ENCODE assay signal across 9 mouse cellular contexts in the genomic region with DNA sequence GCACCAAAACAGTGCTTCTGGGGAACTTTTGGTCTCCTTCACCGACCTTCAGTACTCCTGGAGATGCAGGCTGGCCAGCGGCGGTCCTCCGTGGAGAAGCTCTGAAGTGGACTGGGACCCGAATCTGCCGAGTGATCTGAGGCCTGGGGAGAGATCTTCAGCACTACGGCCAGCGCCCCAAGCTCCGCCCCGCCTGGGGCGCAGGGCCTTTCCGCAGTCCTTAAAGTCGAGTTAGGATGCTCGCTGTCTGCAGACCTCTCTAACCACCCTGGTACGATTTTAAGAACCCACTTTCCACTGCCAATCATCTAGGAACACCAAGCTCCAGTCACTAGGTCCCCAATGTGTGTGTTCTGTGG. TPM values are rescaled to one million over a fixed set of nuclear protein-coding genes. Genes with fewer than 3 reads are reported as not detected.
DNase-seq lines count a peak whose midpoint lies in the region; ATAC-seq and TF ChIP-seq lines count a peak whose summit lies in the region.
"Had no signal": no experiment of that assay in that cellular context is flagged by ENCODE, and none has a peak within 500 bp of the region (broad histone marks: within the 10 kb centered on the region; RNA-seq: fewer than 3 reads in every experiment).

No protein-coding gene starts in this region.

- H3K4me3 ChIP-seq in E14TG2a.4 (replicated peaks; ENCODE audit: low read length), result peak overlapping the region; percentile 70
- H3K4me3 ChIP-seq in embryonic facial prominence, embryonic 13.5 days, result no peak overlapping the region
- H3K4me3 ChIP-seq in intestine, embryonic 16.5 days (ENCODE audit: low read length), result no peak overlapping the region
- peak overlapping the region; percentile 21 for H3K4me3 ChIP-seq in midbrain, embryonic 11.5 days (ENCODE audit: low read depth, low read length)

- under 1% methylated on average over 15 of the region's 15 CpGs for WGBS in embryonic facial prominence, embryonic 13.5 days
- whole genome bisulfite sequencing in intestine, embryonic 16.5 days, result 1% methylated on average over 15 of the region's 15 CpGs
- WGBS in midbrain, embryonic 11.5 days, result 0% methylated on average over 15 of the region's 15 CpGs

- no peaks in the 10 kb centered on the region for H3K36me3 ChIP-seq in E14TG2a.4 (ENCODE audit: insufficient read depth, low read length)
- no peaks in the 10 kb centered on the region for H3K36me3 ChIP-seq in embryonic facial prominence, embryonic 13.5 days
- H3K36me3 ChIP-seq in intestine, embryonic 16.5 days (ENCODE audit: control insufficient read depth, insufficient read depth, low read length), result no peaks in the 10 kb centered on the region
- no peaks in the 10 kb centered on the region for H3K36me3 ChIP-seq in midbrain, embryonic 11.5 days (ENCODE audit: control insufficient read depth, insufficient read depth, low read length)

- 0 out of 2 replicates have a peak, but pooled peaks have one; percentile 52 for ATAC-seq in embryonic facial prominence, embryonic 13.5 days (ENCODE audit: insufficient number of reproducible peaks, insufficient read depth, low FRiP score, low TSS enrichment, low read depth)
- peak; percentile 62; the same call in 1 of the 2 replicates for ATAC-seq in intestine, embryonic 16.5 days
- peak; percentile 59 for ATAC-seq in midbrain, embryonic 11.5 days (ENCODE audit: low FRiP score)
- ATAC-seq in activated CD4-positive, CD25-positive, alpha-beta regulatory T cell, adult 4 months, result no peak

- peak overlapping the region; percentile 44 for H3K4me2 ChIP-seq in embryonic facial prominence, embryonic 13.5 days
- no peak overlapping the region for H3K4me2 ChIP-seq in intestine, embryonic 16.5 days (ENCODE audit: low read depth, low read length)
- peak overlapping the region; percentile 54 for H3K4me2 ChIP-seq in midbrain, embryonic 11.5 days

- TF ChIP-seq CTCF in E14TG2a.4 (conservative IDR thresholded peaks at IDR 0.05; ENCODE audit: low read length), result no peak

- H3K9me3 ChIP-seq in E14TG2a.4 (ENCODE audit: low read length), result 0 out of 2 replicates have a peak, but pooled peaks cover 3% of the 10 kb centered on the region
- H3K9me3 ChIP-seq in embryonic facial prominence, embryonic 13.5 days, result no peaks in the 10 kb centered on the region
- no peaks in the 10 kb centered on the region for H3K9me3 ChIP-seq in intestine, embryonic 16.5 days (ENCODE audit: control insufficient read depth, low read length)
- no peaks in the 10 kb centered on the region for H3K9me3 ChIP-seq in midbrain, embryonic 11.5 days (ENCODE audit: control insufficient read depth, low read length)

- peaks cover 34% of the 10 kb centered on the region for H3K4me1 ChIP-seq in E14TG2a.4 (replicated peaks; ENCODE audit: low read depth, low read length)
- peaks cover 6% of the 10 kb centered on the region; the same call in 1 of the 2 replicates for H3K4me1 ChIP-seq in embryonic facial prominence, embryonic 13.5 days
- no peaks in the 10 kb centered on the region for H3K4me1 ChIP-seq in intestine, embryonic 16.5 days (ENCODE audit: control insufficient read depth, insufficient read depth, low read length)
- H3K4me1 ChIP-seq in midbrain, embryonic 11.5 days (ENCODE audit: control insufficient read depth, insufficient read depth, low read length), result peaks cover 19% of the 10 kb centered on the region

- peak; percentile 28 to 34 for DNase-seq in cerebellum, postnatal 25 days
- no peak for DNase-seq in cerebellum, adult 8-10 months
- peak; percentile 97 for DNase-seq in midbrain, embryonic 11.5 days (ENCODE audit: low spot score, missing footprints)
- no peak for DNase-seq in layer of hippocampus, postnatal 36 days

- peaks cover 37% of the 10 kb centered on the region for H3K27me3 ChIP-seq in E14TG2a.4 (ENCODE audit: insufficient read depth, low read length)
- peaks cover 76% of the 10 kb centered on the region for H3K27me3 ChIP-seq in embryonic facial prominence, embryonic 13.5 days
- peaks cover 50% of the 10 kb centered on the region for H3K27me3 ChIP-seq in intestine, embryonic 16.5 days (replicated peaks; ENCODE audit: control insufficient read depth, insufficient read depth, low read length)
- peaks cover 40% of the 10 kb centered on the region for H3K27me3 ChIP-seq in midbrain, embryonic 11.5 days (ENCODE audit: control insufficient read depth, insufficient read depth, low read length)

- H3K9ac ChIP-seq in embryonic facial prominence, embryonic 13.5 days, result no peak overlapping the region
- no peak overlapping the region for H3K9ac ChIP-seq in intestine, embryonic 16.5 days (ENCODE audit: low read depth, low read length)
- no peak overlapping the region for H3K9ac ChIP-seq in midbrain, embryonic 11.5 days (ENCODE audit: low read length)

- H3K27ac ChIP-seq in embryonic facial prominence, embryonic 13.5 days, result no peak overlapping the region
- no peak overlapping the region for H3K27ac ChIP-seq in intestine, embryonic 16.5 days (ENCODE audit: low read length)
- H3K27ac ChIP-seq in midbrain, embryonic 11.5 days (ENCODE audit: low read depth, low read length), result no peak overlapping the region

RNA-seq across cellular contexts. Expression of gene Nxph1, which starts 9.3 kb away (rescaled TPM):
- 2.9 and 3.2 TPM in 2 replicates for polyA plus RNA-seq in embryonic facial prominence, embryonic 13.5 days (2015; fragmentation: Nextera tagmentation; extraction: Ambion mirVana)
- 0.11 and 0.34 TPM in 2 replicates for polyA plus RNA-seq in intestine, embryonic 16.5 days (2015; fragmentation: Nextera tagmentation; extraction: Ambion mirVana)
- 4.8 and 5.2 TPM in 2 replicates for polyA plus RNA-seq in midbrain, embryonic 11.5 days (2014; fragmentation: Nextera tagmentation; extraction: Ambion mirVana)
- total RNA-seq in layer of hippocampus, postnatal 36 days (2021), result 10 to 100 TPM; 35.8 to 38.6 TPM
- not detected for polyA plus RNA-seq in activated CD4-positive, CD25-positive, alpha-beta regulatory T cell, adult 4 months (2017; shearing (Covaris generic))
- polyA plus RNA-seq: C2C12 had no signal

Comparison
In these comparisons a context has a peak if more than half of its experiments do, and no peak if none do; other contexts are left out.
1. DNase-seq: peak in cerebellum, postnatal 25 days (2 of 2) and midbrain, embryonic 11.5 days (single experiment); none in cerebellum, adult 8-10 months (single experiment) and layer of hippocampus, postnatal 36 days (0 of 2).
2. H3K4me3 ChIP-seq: peak in E14TG2a.4 (single experiment) and midbrain, embryonic 11.5 days (single experiment); none in embryonic facial prominence, embryonic 13.5 days (single experiment) and intestine, embryonic 16.5 days (single experiment).